Mouse (Mus musculus) adrenal gland, postnatal 36 days (tissue): ENCODE results near the gene Olfr1489. TPM values are rescaled to one million over a fixed set of nuclear protein-coding genes. Genes with fewer than 3 reads are reported as not detected.
"Not testable (repeated sequence)": the region's sequence is repeated elsewhere in the genome, so short reads cannot be mapped to it uniquely, and the experiment has no call there.

Source experiments
- DNase-seq, 2 experiments: peaks; one replicate each; pipeline ENCODE4 v3.0.0; 2021; ENCODE audit warnings: mixed read lengths in 1 of 2
- long read RNA-seq, 2 experiments: library from polyadenylated mRNA; stranded (forward); transcript quantifications; one replicate each; pipeline ENCODE4 v2.0.0; 2021; ENCODE audit warnings: borderline sequencing depth in 2 of 2
- microRNA-seq: library from miRNA; unstranded; fragments of <30 nt; microRNA quantifications from one replicate; pipeline ENCODE4 v1.2.0, GENCODE M21; 2021
- total RNA-seq, 2 experiments: library from RNA; stranded (reverse); gene quantifications; 2 replicates each; pipeline ENCODE4 v1.2.3; 2021

Olfr1489 gene
- total RNA-seq = not detected
- long read RNA-seq, experiment 1 = 0 reads
- long read RNA-seq, experiment 2 = 0 reads

DNA sequence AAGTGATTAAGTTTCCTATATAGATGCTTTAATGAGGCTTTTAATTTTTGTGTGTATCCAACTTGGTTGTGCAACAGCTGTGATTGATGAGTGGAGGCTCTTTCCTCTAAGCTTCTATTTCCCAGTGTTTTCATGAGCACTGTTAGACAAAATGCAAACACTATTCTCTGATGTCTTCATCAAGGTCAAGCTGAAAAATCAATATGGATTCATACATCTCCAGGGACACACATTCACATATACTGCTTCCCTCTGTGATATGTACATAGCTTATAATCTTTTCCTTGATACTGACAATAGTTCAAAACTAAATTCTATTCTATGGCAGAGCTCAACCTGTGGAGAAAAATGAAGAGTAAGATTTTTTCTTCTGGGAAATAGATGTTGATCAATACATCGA lies at the start of gene Olfr1489:
TSS of gene Olfr1489 (plus strand) at position 301 of the 400 bp plus-strand sequence.
- DNase-seq = no peak

DNA sequence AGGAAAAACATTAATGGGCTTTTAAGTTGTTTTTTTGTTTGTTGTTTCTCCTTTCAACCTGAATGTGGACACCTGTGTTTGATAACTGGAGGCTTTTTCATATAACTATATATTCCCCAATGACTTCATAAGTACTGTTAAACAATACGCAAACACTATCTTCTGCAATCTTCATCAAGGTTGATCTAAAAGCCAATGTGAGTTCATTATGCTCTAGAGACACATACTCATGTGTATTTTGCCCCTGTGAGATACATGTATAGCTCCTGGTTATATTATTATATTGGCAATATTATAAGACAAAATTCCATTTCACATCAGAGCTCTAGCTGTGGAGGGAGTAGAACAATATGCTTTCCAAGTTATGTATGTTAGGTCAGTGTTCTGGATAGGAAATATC lies 48.2 kb upstream of the Olfr1489 start, which contains the start of gene Olfr1484:
TSS of gene Olfr1484 (plus strand) at position 301 of the 400 bp plus-strand sequence.
- no peak for DNase-seq

DNA sequence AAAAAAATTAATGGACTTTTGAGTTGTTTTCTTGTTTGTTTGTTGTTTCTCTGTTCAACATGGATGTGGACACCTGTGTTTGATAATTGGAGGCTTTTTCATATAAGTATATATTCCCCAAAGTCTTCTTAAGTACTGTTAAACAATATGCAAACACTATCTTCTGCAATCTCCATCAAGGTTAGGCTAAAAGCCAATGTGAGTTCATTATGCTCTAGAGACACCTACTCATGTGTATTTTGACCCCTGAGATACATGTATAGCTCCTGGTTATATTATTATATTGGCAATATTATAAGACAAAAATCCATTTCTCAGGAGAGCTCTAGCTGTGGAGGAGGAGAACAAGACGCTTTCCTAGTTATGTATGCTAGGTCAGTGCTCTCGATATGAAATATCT lies 14.3 kb upstream of the Olfr1489 start, which contains the start of gene Olfr1487:
TSS of gene Olfr1487 (plus strand) at position 301 of the 400 bp plus-strand sequence.
- not testable (repeated sequence) for DNase-seq

DNA sequence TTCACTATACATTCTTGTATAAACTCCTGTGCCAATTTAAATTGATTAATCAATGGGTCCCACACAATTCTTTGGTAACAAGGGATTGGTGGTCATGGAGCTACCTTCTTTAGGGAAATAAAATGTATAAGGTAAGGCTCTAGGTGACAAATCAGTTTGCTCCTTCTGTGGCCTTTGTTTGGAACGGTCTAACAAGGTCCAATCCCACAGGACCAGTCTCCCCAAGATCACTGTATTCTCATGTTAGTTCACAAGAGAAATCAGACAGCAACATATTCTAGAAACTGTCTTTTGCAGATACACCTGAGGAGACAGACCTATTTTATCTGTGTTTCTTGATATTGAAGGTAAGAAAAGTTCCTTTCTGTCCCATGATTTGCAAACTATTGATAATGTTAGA lies 19.4 kb downstream of the Olfr1489 start, which contains the start of gene Olfr1490:
TSS of gene Olfr1490 (plus strand) at position 301 of the 400 bp plus-strand sequence.
- no peak for DNase-seq

Small RNAs within 50 kb of the gene (microRNA-seq; reads per million reads assigned to microRNA genes)
- not detected for gene Gm22323
- not detected for gene Gm23931

Other genes starting within 250 kb of the Olfr1489 start
- gene Olfr1469, start 223.8 kb upstream of the Olfr1489 start, total RNA-seq = not detected
- not detected for gene Olfr1471, start 188.2 kb upstream of the Olfr1489 start, total RNA-seq
- gene Olfr1472, start 175.5 kb upstream of the Olfr1489 start, total RNA-seq = not detected
- gene Olfr1474, start 162.1 kb upstream of the Olfr1489 start, total RNA-seq = not detected
- gene Olfr1475, start 151.4 kb upstream of the Olfr1489 start, total RNA-seq = not detected
- not detected for gene Olfr1477, start 131.1 kb upstream of the Olfr1489 start, total RNA-seq
- gene Olfr1480, start 103.7 kb upstream of the Olfr1489 start, total RNA-seq = not detected
- not detected for gene Olfr1484, start 48.1 kb upstream of the Olfr1489 start, total RNA-seq
- gene Olfr1487, start 14.2 kb upstream of the Olfr1489 start, total RNA-seq = not detected
- gene Olfr1490, start 19.5 kb downstream of the Olfr1489 start, total RNA-seq = not detected
- not detected for gene Olfr1491, start 65.6 kb downstream of the Olfr1489 start, total RNA-seq
- not detected for gene Olfr1493-ps1, start 91.7 kb downstream of the Olfr1489 start, total RNA-seq
- gene Olfr1494, start 108.1 kb downstream of the Olfr1489 start, total RNA-seq = not detected
- gene Olfr1495, start 133.0 kb downstream of the Olfr1489 start, total RNA-seq = not detected
- gene Olfr1496, start 146.3 kb downstream of the Olfr1489 start, total RNA-seq = not detected
- gene Olfr1497, start 166.6 kb downstream of the Olfr1489 start, total RNA-seq = not detected
- gene Olfr1499, start 187.8 kb downstream of the Olfr1489 start, total RNA-seq = not detected
- gene Olfr1500, start 198.9 kb downstream of the Olfr1489 start, total RNA-seq = not detected
- not detected for gene Olfr1501, start 219.1 kb downstream of the Olfr1489 start, total RNA-seq
- gene Olfr1502, start 230.2 kb downstream of the Olfr1489 start, total RNA-seq = not detected